Mouse (Mus musculus): Measurements from ENCODE around the gene Prkg1.
"Not testable (repeated sequence)": the region's sequence is repeated elsewhere in the genome, so short reads cannot be mapped to it uniquely, and the experiment has no call there.

Prkg1 gene

DNA sequence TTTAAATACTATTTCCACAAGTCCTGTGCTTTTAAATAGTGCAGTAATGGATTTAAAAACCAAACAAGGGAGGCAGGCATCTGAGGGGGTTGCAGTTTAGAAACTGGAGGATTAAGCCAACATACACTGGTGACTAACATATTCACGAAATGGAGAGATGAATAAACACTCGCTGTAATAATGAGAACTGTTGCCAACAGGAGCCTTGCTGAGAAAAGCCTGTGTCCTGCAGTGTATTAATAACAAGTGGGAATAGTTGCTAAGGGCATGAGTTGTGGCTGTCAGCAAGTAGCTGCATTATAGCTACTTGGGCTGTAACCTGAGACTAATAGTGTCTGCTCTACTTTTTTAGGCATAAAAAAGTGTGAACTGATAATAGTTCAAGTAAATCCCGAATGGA is 480.3 kb downstream of the Prkg1 start:
- no peak for DNase-seq (ENCODE audit: low spot score)

GRCm38 (mm10) chr19:31284126-31284525 is 480.7 kb downstream of the Prkg1 start:
- no peak for DNase-seq (ENCODE audit: low spot score)

DNA sequence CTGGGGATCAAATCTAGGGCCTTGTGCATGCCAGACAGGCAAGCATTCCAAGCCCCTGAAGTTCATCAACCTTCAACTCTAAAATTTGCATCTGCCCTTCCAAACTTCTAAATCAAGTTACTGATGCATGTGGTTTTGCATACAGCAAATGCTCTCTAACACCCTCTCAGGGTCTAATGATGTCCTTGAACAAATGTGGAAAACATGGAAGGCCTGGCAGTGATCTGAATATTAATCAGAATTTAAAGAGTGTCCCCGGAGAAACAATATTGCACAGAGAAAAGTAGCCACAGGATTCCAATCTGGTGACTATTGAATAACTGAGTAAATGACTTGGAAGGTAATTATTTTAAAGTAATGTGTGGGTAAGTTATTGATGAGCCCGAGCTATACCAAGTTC is 481.2 kb downstream of the Prkg1 start:
- no peak for DNase-seq (ENCODE audit: low spot score)

- no peak for DNase-seq (ENCODE audit: low spot score)
These were observed 484.9 kb downstream of the Prkg1 start for GRCm38 (mm10) chr19:31279797-31280486.

DNA sequence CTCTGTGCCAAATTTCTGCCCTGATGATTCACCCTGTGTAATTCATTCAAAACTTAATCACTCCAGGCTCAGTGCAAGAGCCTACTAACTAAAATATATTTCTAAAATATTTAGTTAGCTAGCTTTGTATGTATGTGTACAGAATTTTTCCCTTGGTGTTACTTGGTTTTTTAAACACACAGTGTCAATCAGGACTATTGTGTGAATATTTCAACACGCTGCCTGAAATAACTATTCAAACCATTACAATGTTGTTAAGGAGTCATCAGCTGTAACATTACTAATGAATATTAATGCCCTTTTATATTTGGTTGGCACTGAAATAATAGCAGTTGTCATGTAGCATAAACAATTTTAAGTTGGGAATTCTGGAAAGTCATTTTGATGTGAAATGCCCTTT is 502.4 kb downstream of the Prkg1 start:
- no peak for DNase-seq (ENCODE audit: low spot score)

GRCm38 (mm10) chr19:31260494-31260893 is 504.3 kb downstream of the Prkg1 start:
- no peak for DNase-seq (ENCODE audit: low spot score)

- DNase-seq (ENCODE audit: low spot score), result no peak
These were observed 509.1 kb downstream of the Prkg1 start for GRCm38 (mm10) chr19:31255780-31256179.

GRCm38 (mm10) chr19:31232410-31232809 is 532.4 kb downstream of the Prkg1 start:
- DNase-seq (ENCODE audit: low spot score), result no peak

GRCm38 (mm10) chr19:31228385-31228784 is 536.4 kb downstream of the Prkg1 start:
- no peak for DNase-seq (ENCODE audit: low spot score)

DNA sequence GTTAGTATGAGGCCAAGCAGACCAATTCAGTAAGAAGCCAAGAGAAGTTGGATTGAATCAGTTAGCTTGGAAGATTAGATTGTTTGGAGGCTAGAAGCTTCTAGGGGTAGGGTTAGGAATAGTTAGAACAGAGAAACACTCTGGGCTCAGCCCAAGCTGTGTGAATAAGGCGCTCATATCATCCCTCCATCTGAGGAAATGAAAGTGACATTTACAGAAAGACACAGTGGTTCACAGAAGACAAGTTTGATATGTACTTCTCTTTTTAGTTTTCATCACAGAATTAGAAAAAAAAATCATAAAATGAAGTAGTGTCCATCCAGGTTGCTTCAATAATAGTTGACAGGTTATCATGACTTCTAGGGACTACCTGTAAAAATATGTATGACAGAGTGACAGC is 541.4 kb downstream of the Prkg1 start:
- no peak for DNase-seq (ENCODE audit: low spot score)

DNA sequence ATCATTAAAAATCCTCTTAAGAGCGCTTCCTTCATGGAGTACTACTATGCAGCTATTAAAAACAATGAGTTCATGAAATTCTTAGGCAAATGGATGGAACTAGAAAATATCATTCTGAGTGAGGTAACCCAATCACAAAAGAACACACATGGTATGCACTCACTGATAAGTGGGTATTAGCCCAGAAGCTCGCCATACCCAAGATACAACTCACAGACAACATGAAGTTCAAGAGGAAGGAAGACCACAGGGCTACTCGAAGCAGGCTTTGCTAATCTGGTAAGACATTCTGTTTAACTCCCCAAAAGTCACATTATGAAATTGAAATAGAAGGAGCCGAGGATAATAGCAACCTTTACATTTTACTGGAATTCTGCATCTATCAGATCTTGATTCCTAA is 545.6 kb downstream of the Prkg1 start:
- not testable (repeated sequence) for DNase-seq (ENCODE audit: low spot score)

GRCm38 (mm10) chr19:31210850-31211249 is 554.0 kb downstream of the Prkg1 start:
- DNase-seq (ENCODE audit: low spot score), result no peak

DNA sequence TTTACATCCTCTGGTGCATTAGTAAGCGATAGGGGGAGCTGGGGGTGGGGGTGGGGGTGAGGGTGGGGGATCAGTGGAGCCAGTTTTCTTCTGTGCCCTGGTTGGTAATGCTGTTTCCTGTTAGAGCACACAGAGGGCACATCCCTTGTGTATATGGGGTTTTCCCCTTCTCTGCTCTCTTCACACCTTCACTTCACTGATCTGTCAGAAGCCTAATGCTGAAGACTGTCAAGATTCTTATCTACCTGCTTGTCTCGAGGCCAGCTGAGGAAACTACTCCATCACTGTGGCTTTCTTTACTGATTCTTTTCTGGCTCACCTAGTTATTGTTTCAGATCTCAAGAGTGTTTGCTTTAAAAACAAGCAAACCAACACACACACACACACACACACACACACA is 554.4 kb downstream of the Prkg1 start:
- DNase-seq (ENCODE audit: low spot score), result no peak

GRCm38 (mm10) chr19:31199583-31199982 is 565.2 kb downstream of the Prkg1 start:
- no peak for DNase-seq (ENCODE audit: low spot score)

DNA sequence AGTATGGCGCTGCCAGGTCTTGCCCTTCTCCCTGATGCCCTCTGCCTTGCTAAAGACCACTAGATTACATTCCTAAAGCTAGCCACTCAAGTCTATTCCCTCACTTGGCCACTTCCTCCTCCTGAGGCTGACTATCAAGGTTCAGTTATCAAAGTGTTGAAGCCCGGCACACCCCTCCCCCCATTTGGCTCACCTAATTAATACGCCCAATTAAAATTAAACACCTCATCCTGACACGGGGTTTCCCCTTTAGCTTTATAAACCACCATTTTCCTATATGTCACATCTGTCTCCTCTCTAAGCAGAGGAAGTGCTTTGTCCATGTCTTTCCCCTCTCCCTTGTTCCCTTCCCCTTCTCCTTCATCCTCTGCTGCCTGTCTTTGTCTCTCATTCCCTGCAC is 566.4 kb downstream of the Prkg1 start:
- no peak for DNase-seq (ENCODE audit: low spot score)

GRCm38 (mm10) chr19:31197076-31197475 is 567.8 kb downstream of the Prkg1 start:
- DNase-seq (ENCODE audit: low spot score), result no peak

- no peak for DNase-seq (ENCODE audit: low spot score)
These were observed 576.1 kb downstream of the Prkg1 start for GRCm38 (mm10) chr19:31188559-31189218.

- no peak for DNase-seq (ENCODE audit: low spot score)
These were observed 584.1 kb downstream of the Prkg1 start for GRCm38 (mm10) chr19:31180757-31181156.

DNA sequence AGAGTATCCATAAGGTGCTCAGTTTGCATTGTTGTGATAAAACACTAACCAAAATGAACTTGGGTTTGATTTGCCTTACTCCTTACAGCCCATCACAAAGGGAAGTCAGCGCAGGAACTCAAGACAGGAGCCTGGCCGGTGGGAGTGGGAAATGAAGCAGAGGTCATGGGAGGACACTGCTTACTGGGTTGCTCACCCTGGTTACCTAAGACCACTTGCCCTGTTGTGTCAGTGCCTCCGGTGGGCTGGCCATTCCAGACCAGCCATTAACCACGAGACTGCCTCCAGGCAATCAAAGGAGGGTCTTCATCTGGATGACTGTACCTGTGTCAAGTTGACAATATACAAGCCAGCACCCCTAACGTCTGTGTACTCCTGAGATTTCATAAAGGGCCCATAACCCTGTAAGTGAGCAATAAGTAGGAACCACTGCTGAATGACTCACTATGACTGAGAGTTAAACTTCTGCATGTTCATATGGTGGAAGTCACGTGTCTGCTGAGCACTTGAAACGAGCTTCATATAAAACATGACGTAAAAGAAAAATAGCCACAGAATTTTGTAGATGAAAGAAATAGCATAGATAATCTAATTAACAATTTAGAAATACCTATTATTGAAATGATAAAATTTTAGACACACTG is 587.4 kb downstream of the Prkg1 start:
- DNase-seq (ENCODE audit: low spot score), result no peak

- no peak for DNase-seq (ENCODE audit: low spot score)
These were observed 593.8 kb downstream of the Prkg1 start for GRCm38 (mm10) chr19:31170985-31171384.

GRCm38 (mm10) chr19:31158944-31159460 is 605.8 kb downstream of the Prkg1 start:
- no peak for DNase-seq (ENCODE audit: low spot score)

DNA sequence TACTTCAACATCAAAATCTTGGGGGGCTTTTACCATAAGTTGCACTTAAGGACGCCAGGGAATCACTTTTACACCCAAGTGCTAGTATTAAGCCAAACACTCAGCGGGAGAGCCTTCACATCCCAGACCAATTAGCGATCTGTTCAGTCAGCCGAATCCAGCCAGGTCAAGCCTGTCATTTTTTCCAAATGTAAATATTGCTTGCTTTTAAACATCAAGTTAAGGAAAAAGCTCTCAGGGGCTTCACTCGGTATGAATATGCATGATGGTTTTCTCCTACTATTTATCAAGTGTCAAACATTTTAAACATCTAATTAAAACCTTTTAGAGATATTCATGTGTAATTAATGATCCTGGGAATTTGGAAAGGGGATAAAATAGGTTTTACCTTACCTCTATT is 611.4 kb downstream of the Prkg1 start:
- DNase-seq (ENCODE audit: low spot score), result no peak

DNA sequence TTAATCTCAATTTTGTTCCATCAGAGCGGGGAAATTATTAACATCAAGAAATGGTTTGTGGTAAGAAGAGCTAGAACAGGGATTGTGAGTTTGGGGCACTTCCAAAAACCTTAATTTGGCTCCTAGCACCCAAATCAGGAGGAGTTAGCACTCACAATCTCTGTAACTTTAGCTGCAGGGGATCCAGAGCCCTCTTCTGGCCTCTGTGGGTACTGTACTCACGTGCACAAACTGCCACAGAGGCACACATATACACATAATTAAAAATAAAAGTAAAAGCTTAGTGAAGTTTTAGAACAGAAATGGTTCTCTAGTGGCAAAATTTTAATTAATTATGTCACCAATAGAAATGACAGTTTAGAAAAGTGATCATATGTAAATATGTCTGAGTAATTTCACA is 614.9 kb downstream of the Prkg1 start:
- DNase-seq (ENCODE audit: low spot score), result no peak

Data from testis, postnatal 10 days (tissue).